Comparison of ENCODE assay signal across 8 mouse cellular contexts in genomic region chrX:155624341-155624841, GRCm38 (mm10). TPM values are rescaled to one million over a fixed set of nuclear protein-coding genes. Genes with fewer than 3 reads are reported as not detected.
A peak's percentile ranks its signal among the peaks of the same experiment; 100 is the strongest.
DNase-seq lines count a peak whose midpoint lies in the region; ATAC-seq and TF ChIP-seq lines count a peak whose summit lies in the region.

Gene Gm15155 (plus strand): TSS chrX:155624741.

- no peak for TF ChIP-seq EP300 in liver, embryonic 14.5 days (IDR thresholded peaks at IDR 0.05; ENCODE audit: low read depth)

- no peak for TF ChIP-seq POLR2A in cortical plate, adult 2 months (IDR thresholded peaks at IDR 0.05; ENCODE audit: extremely low read depth, insufficient read depth, low read length)

- WGBS in hindbrain, embryonic 16.5 days, result 6% methylated on average over 17 of the region's 19 CpGs
- WGBS in liver, embryonic 14.5 days (ENCODE audit: insufficient replicate concordance), result 17% methylated on average over 19 of the region's 19 CpGs

- H3K4me2 ChIP-seq in hindbrain, embryonic 16.5 days (ENCODE audit: low read length), result peak within 1 kb of the TSS; percentile 70
- H3K4me2 ChIP-seq in liver, embryonic 14.5 days (ENCODE audit: low read depth), result peak within 1 kb of the TSS; percentile 32

- H3K27ac ChIP-seq in cortical plate, adult 2 months (ENCODE audit: insufficient read depth, low read length), result peak within 1 kb of the TSS; percentile 78
- peak within 1 kb of the TSS; percentile 82 for H3K27ac ChIP-seq in hindbrain, embryonic 16.5 days (ENCODE audit: low read depth, low read length)
- no peak within 1 kb of the TSS for H3K27ac ChIP-seq in liver, embryonic 14.5 days

- H3K4me1 ChIP-seq in cortical plate, adult 2 months (ENCODE audit: control insufficient read depth, insufficient read depth, low read length), result no peaks in the 10 kb centered on the region
- no peaks in the 10 kb centered on the region for H3K4me1 ChIP-seq in hindbrain, embryonic 16.5 days (ENCODE audit: control insufficient read depth, insufficient read depth, low read depth, low read length)
- no peaks in the 10 kb centered on the region for H3K4me1 ChIP-seq in liver, embryonic 14.5 days (replicated peaks; ENCODE audit: control insufficient read depth in 2 of 2, insufficient read depth in 2 of 2, low read length in 1 of 2)

- ATAC-seq in hindbrain, embryonic 16.5 days, result peak; percentile 62
- no peak for ATAC-seq in liver, embryonic 14.5 days (ENCODE audit: insufficient read depth)

- H3K9ac ChIP-seq in hindbrain, embryonic 16.5 days (ENCODE audit: low read depth, low read length), result peak within 1 kb of the TSS; percentile 71
- H3K9ac ChIP-seq in liver, embryonic 14.5 days (replicated peaks), result no peak within 1 kb of the TSS

- DNase-seq in layer of hippocampus, adult 11-12 months (ENCODE audit: low spot score), result peak; percentile 18
- DNase-seq in layer of hippocampus, adult 9-10 months (ENCODE audit: low spot score), result no peak
- no peak for DNase-seq in liver, embryonic 14.5 days (ENCODE audit: low read depth in 3 of 3, low spot score in 3 of 3)
- peak; percentile 28 for DNase-seq in right cerebral cortex, postnatal 14 days
- no peak for DNase-seq in ovary, postnatal 14 days (ENCODE audit: low spot score)
- DNase-seq in urinary bladder, postnatal 36 days (ENCODE audit: low spot score in 2 of 2), result no peak

- H3K9me3 ChIP-seq in hindbrain, embryonic 16.5 days (ENCODE audit: control insufficient read depth, low read length), result no peaks in the 10 kb centered on the region
- H3K9me3 ChIP-seq in liver, embryonic 14.5 days (ENCODE audit: control insufficient read depth, low read length), result no peaks in the 10 kb centered on the region

- H3K36me3 ChIP-seq in hindbrain, embryonic 16.5 days (ENCODE audit: control insufficient read depth, insufficient read depth, low read length), result no peaks in the 10 kb centered on the region
- H3K36me3 ChIP-seq in liver, embryonic 14.5 days (replicated peaks; ENCODE audit: control insufficient read depth, insufficient read depth, low read depth), result no peaks in the 10 kb centered on the region

- no peak for TF ChIP-seq CTCF in cortical plate, adult 2 months (IDR thresholded peaks at IDR 0.05; ENCODE audit: extremely low read depth, insufficient read depth, low read length)
- TF ChIP-seq CTCF in liver, embryonic 14.5 days (IDR thresholded peaks at IDR 0.05; ENCODE audit: low read depth), result no peak

- H3K27me3 ChIP-seq in hindbrain, embryonic 16.5 days (replicated peaks; ENCODE audit: control insufficient read depth, insufficient read depth, low read length), result no peaks in the 10 kb centered on the region
- H3K27me3 ChIP-seq in liver, embryonic 14.5 days (ENCODE audit: control insufficient read depth, insufficient read depth, low read length), result peaks cover 26% of the 10 kb centered on the region

- H3K4me3 ChIP-seq in cortical plate, adult 2 months (ENCODE audit: insufficient read depth, low read length), result peak within 1 kb of the TSS; percentile 80
- H3K4me3 ChIP-seq in hindbrain, embryonic 16.5 days (ENCODE audit: low read length), result peak within 1 kb of the TSS; percentile 43
- peak within 1 kb of the TSS in 1 of 2 experiments; percentile 20; a peak in 1 of 4 replicates for H3K4me3 ChIP-seq in liver, embryonic 14.5 days (ENCODE audit: insufficient read depth in 1 of 2, low read depth in 2 of 2, low read length in 2 of 2)

RNA-seq across cellular contexts. Expression of gene Gm15155, which starts in this region (rescaled TPM):
- polyA plus RNA-seq in cortical plate, adult 2 months (2012; rRNA removed), result 0.17 and 0.27 TPM in 2 replicates
- 0.58 and 0.94 TPM in 2 replicates for polyA plus RNA-seq in hindbrain, embryonic 16.5 days (2015; fragmentation: Nextera tagmentation; extraction: Ambion mirVana)
- polyA plus RNA-seq in liver, embryonic 14.5 days (2012; rRNA removed), result not detected in 2 replicates
- not detected in 2 replicates for polyA plus RNA-seq in liver, embryonic 14.5 days (2014; fragmentation: Nextera tagmentation; extraction: Ambion mirVana)

Comparison
In these comparisons a context has a peak if more than half of its experiments do, and no peak if none do; other contexts are left out.
1. DNase-seq: peak in layer of hippocampus, adult 11-12 months (single experiment) and right cerebral cortex, postnatal 14 days (single experiment); none in layer of hippocampus, adult 9-10 months (single experiment), liver, embryonic 14.5 days (0 of 3), ovary, postnatal 14 days (single experiment) and urinary bladder, postnatal 36 days (0 of 2).
2. Peak in ATAC-seq, H3K4me3 ChIP-seq, H3K27ac ChIP-seq, H3K9ac ChIP-seq and H3K4me2 ChIP-seq in hindbrain, embryonic 16.5 days; RNA of the gene not detected or under 1 TPM.